In genomic region chr1:138835355-138835900, GRCm38 (mm10) we compare ENCODE assay signal across 9 mouse cellular contexts. TPM values are rescaled to one million over a fixed set of nuclear protein-coding genes. Genes with fewer than 3 reads are reported as not detected.
A peak's percentile ranks its signal among the peaks of the same experiment; 100 is the strongest.
DNase-seq lines count a peak whose midpoint lies in the region; ATAC-seq and TF ChIP-seq lines count a peak whose summit lies in the region.
"Had no signal": no experiment of that assay in that cellular context is flagged by ENCODE, and none has a peak within 500 bp of the region (broad histone marks: within the 10 kb centered on the region; RNA-seq: fewer than 3 reads in every experiment).

No protein-coding gene starts in this region.

- H3K27ac ChIP-seq in hindbrain, embryonic 11.5 days (ENCODE audit: low read depth, low read length), result no peak overlapping the region
- no peak overlapping the region for H3K27ac ChIP-seq in hindbrain, embryonic 16.5 days (ENCODE audit: low read depth, low read length)
- H3K27ac ChIP-seq in cortical plate, adult 2 months (ENCODE audit: insufficient read depth, low read length), result no peak overlapping the region
- H3K27ac ChIP-seq: neural tube, embryonic 13.5 days had no signal

- peak; percentile 60 for DNase-seq in hindbrain, embryonic 11.5 days (ENCODE audit: low spot score)
- DNase-seq in lung, postnatal 10 days, result peak; percentile 64
- no peak for DNase-seq in urinary bladder, adult 2 months (ENCODE audit: low spot score)
- no peak for DNase-seq in layer of hippocampus, postnatal 36 days

- H3K4me3 ChIP-seq in hindbrain, embryonic 11.5 days (ENCODE audit: low read depth, low read length), result no peak overlapping the region
- no peak overlapping the region for H3K4me3 ChIP-seq in hindbrain, embryonic 16.5 days (ENCODE audit: low read length)
- H3K4me3 ChIP-seq in E14TG2a.4 (replicated peaks; ENCODE audit: low read length), result no peak overlapping the region
- no peak overlapping the region for H3K4me3 ChIP-seq in cortical plate, adult 2 months (ENCODE audit: insufficient read depth, low read length)
- H3K4me3 ChIP-seq: neural tube, embryonic 13.5 days had no signal

- H3K36me3 ChIP-seq in hindbrain, embryonic 11.5 days (ENCODE audit: control insufficient read depth, insufficient read depth, low read length), result no peaks in the 10 kb centered on the region
- no peaks in the 10 kb centered on the region for H3K36me3 ChIP-seq in hindbrain, embryonic 16.5 days (ENCODE audit: control insufficient read depth, insufficient read depth, low read length)
- H3K36me3 ChIP-seq in E14TG2a.4 (ENCODE audit: insufficient read depth, low read length), result no peaks in the 10 kb centered on the region
- H3K36me3 ChIP-seq: neural tube, embryonic 13.5 days had no signal

- ATAC-seq in hindbrain, embryonic 11.5 days (ENCODE audit: low FRiP score), result no peak
- no peak for ATAC-seq in hindbrain, embryonic 16.5 days
- ATAC-seq in erythroid progenitor cell, adult 5-6 weeks (replicated peaks; ENCODE audit: low FRiP score, poor library complexity, severe bottlenecking), result no peak

- no peak overlapping the region for H3K4me2 ChIP-seq in hindbrain, embryonic 11.5 days (replicated peaks; ENCODE audit: low read depth, low read length)
- no peak overlapping the region for H3K4me2 ChIP-seq in hindbrain, embryonic 16.5 days (ENCODE audit: low read length)
- H3K4me2 ChIP-seq: neural tube, embryonic 13.5 days had no signal

- no peaks in the 10 kb centered on the region for H3K9me3 ChIP-seq in hindbrain, embryonic 11.5 days (ENCODE audit: control insufficient read depth, low read length)
- H3K9me3 ChIP-seq in hindbrain, embryonic 16.5 days (ENCODE audit: control insufficient read depth, low read length), result no peaks in the 10 kb centered on the region
- no peaks in the 10 kb centered on the region for H3K9me3 ChIP-seq in E14TG2a.4 (ENCODE audit: low read length)
- H3K9me3 ChIP-seq: neural tube, embryonic 13.5 days had no signal

- H3K4me1 ChIP-seq in hindbrain, embryonic 11.5 days (replicated peaks; ENCODE audit: control insufficient read depth, insufficient read depth, low read length), result no peaks in the 10 kb centered on the region
- H3K4me1 ChIP-seq in hindbrain, embryonic 16.5 days (ENCODE audit: control insufficient read depth, insufficient read depth, low read depth, low read length), result no peaks in the 10 kb centered on the region
- H3K4me1 ChIP-seq in E14TG2a.4 (replicated peaks; ENCODE audit: low read depth, low read length), result peaks cover 18% of the 10 kb centered on the region
- no peaks in the 10 kb centered on the region for H3K4me1 ChIP-seq in cortical plate, adult 2 months (ENCODE audit: control insufficient read depth, insufficient read depth, low read length)

- no peak for TF ChIP-seq POLR2A in cortical plate, adult 2 months (IDR thresholded peaks at IDR 0.05; ENCODE audit: extremely low read depth, insufficient read depth, low read length)

- no peak overlapping the region for H3K9ac ChIP-seq in hindbrain, embryonic 11.5 days (ENCODE audit: low read depth, low read length)
- H3K9ac ChIP-seq in hindbrain, embryonic 16.5 days (ENCODE audit: low read depth, low read length), result no peak overlapping the region
- H3K9ac ChIP-seq: neural tube, embryonic 13.5 days had no signal

- H3K27me3 ChIP-seq in hindbrain, embryonic 11.5 days (ENCODE audit: control insufficient read depth, insufficient read depth, low read length), result peaks cover 63% of the 10 kb centered on the region
- peaks cover 56% of the 10 kb centered on the region for H3K27me3 ChIP-seq in hindbrain, embryonic 16.5 days (replicated peaks; ENCODE audit: control insufficient read depth, insufficient read depth, low read length)
- H3K27me3 ChIP-seq in E14TG2a.4 (ENCODE audit: insufficient read depth, low read length), result peaks cover 68% of the 10 kb centered on the region

- peak; percentile 61 for TF ChIP-seq CTCF in E14TG2a.4 (conservative IDR thresholded peaks at IDR 0.05; ENCODE audit: low read length)
- peak; percentile 41; the same call in 1 of the 2 replicates for TF ChIP-seq CTCF in cortical plate, adult 2 months (IDR thresholded peaks at IDR 0.05; ENCODE audit: extremely low read depth, insufficient read depth, low read length)

- 2% methylated on average over 3 of the region's 3 CpGs for WGBS in hindbrain, embryonic 11.5 days
- 5% methylated on average over 3 of the region's 3 CpGs for WGBS in hindbrain, embryonic 16.5 days

RNA-seq across cellular contexts. Expression of gene Lhx9, which starts 12.9 kb away (rescaled TPM):
- polyA plus RNA-seq in hindbrain, embryonic 11.5 days (2014; fragmentation: Nextera tagmentation; extraction: Ambion mirVana), result 31.4 and 32.1 TPM in 2 replicates
- polyA plus RNA-seq in hindbrain, embryonic 16.5 days (2015; fragmentation: Nextera tagmentation; extraction: Ambion mirVana), result 10.7 and 17.5 TPM in 2 replicates
- 0.10 and 0.87 TPM in 2 replicates for polyA plus RNA-seq in cortical plate, adult 2 months (2012; rRNA removed)
- 0.03 TPM in 1 of 2 replicates, not detected in the other for polyA plus RNA-seq in urinary bladder, adult 2 months (2012; rRNA removed)
- total RNA-seq in layer of hippocampus, postnatal 36 days (2021), result 10 to 100 TPM; 14.8 to 15.0 TPM
- not detected in 2 replicates for total RNA-seq in erythroid progenitor cell, adult 5-6 weeks (2015; ENCODE audit: low replicate concordance)
- not detected in 2 replicates for total RNA-seq in erythroid progenitor cell, adult 5-6 weeks (2017; ENCODE audit: low replicate concordance)

RNA-seq across cellular contexts. Expression of gene 2310009B15Rik, which starts 21.2 kb away (rescaled TPM):
- 42.4 and 44.6 TPM in 2 replicates for polyA plus RNA-seq in hindbrain, embryonic 11.5 days (2014; fragmentation: Nextera tagmentation; extraction: Ambion mirVana)
- 24.0 and 29.5 TPM in 2 replicates for polyA plus RNA-seq in hindbrain, embryonic 16.5 days (2015; fragmentation: Nextera tagmentation; extraction: Ambion mirVana)
- 29.0 and 31.8 TPM in 2 replicates for polyA plus RNA-seq in cortical plate, adult 2 months (2012; rRNA removed)
- polyA plus RNA-seq in urinary bladder, adult 2 months (2012; rRNA removed), result 23.7 and 27.9 TPM in 2 replicates
- total RNA-seq in layer of hippocampus, postnatal 36 days (2021), result 10 to 100 TPM; 22.6 to 22.9 TPM
- not detected in 2 replicates for total RNA-seq in erythroid progenitor cell, adult 5-6 weeks (2015; ENCODE audit: low replicate concordance)
- not detected in 2 replicates for total RNA-seq in erythroid progenitor cell, adult 5-6 weeks (2017; ENCODE audit: low replicate concordance)

Comparison
In these comparisons a context has a peak if more than half of its experiments do, and no peak if none do; other contexts are left out.
1. DNase-seq: peak in hindbrain, embryonic 11.5 days (single experiment) and lung, postnatal 10 days (single experiment); none in urinary bladder, adult 2 months (single experiment) and layer of hippocampus, postnatal 36 days (0 of 2).